Comparison of ENCODE assay signal across 8 mouse cellular contexts in the genomic region with DNA sequence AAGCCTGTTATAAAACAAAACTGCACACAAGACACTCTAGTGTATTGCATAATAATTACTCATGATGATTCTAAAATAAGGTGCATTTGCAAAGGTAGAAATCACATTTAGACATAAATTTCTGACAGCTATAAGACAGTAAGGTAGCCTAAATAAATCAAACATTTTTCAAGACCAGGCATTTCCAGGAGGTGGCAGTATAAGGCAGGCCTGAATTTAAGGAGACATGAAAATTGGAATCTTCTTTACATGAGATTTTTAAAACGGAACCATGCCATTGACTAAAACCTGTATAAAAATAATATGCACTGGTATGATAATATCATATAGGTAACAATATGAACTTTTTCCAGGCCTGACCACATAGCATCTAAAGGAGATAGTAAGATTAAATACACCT.
DNase-seq lines count a peak whose midpoint lies in the region; ATAC-seq and TF ChIP-seq lines count a peak whose summit lies in the region.

No protein-coding gene starts in this region.

- H3K36me3 ChIP-seq in midbrain, embryonic 16.5 days (ENCODE audit: control insufficient read depth, insufficient read depth, low read length), result no peaks in the 10 kb centered on the region

- H3K9me3 ChIP-seq in midbrain, embryonic 16.5 days (replicated peaks; ENCODE audit: control insufficient read depth, low read length, poor library complexity, severe bottlenecking), result no peaks in the 10 kb centered on the region

- WGBS in midbrain, embryonic 16.5 days, result 55% methylated on average over 1 of the region's 1 CpGs

- no peak overlapping the region for H3K9ac ChIP-seq in midbrain, embryonic 16.5 days (ENCODE audit: low read depth, low read length)

- no peak overlapping the region for H3K27ac ChIP-seq in left cerebral cortex, adult 2 months
- no peak overlapping the region for H3K27ac ChIP-seq in midbrain, embryonic 16.5 days (ENCODE audit: low read length)

- H3K4me2 ChIP-seq in midbrain, embryonic 16.5 days (ENCODE audit: low read length), result no peak overlapping the region

- intact Hi-C loops in left cerebral cortex, adult 2 months (cut with DNase I), result loop anchor here (5.0 kb wide), 3 partner anchors 1093 to 1608 kb away; no protein-coding TSS in a partner anchor

- DNase-seq in cerebellum, adult 9-10 months, result peak; percentile 2
- no peak for DNase-seq in cerebellum, adult 11 months
- peak; percentile 10 to 12 for DNase-seq in layer of hippocampus, postnatal 10 days (ENCODE audit: low spot score in 2 of 2)
- DNase-seq in layer of hippocampus, adult 9-11 months, result no peak
- peak; percentile 24 for DNase-seq in CD4-positive, CD25-positive, alpha-beta regulatory T cell, adult 2 months (ENCODE audit: low read depth, low spot score)
- DNase-seq in left cerebral cortex, adult 2 months (ENCODE audit: extremely low spot score in 1 of 2, low spot score in 2 of 2), result peak in 1 of 2 experiments; percentile 13
- no peak for DNase-seq in spleen, postnatal 10 days (ENCODE audit: low spot score in 2 of 2)

- no peaks in the 10 kb centered on the region for H3K4me1 ChIP-seq in midbrain, embryonic 16.5 days (ENCODE audit: control insufficient read depth, insufficient read depth, low read length)

- TF ChIP-seq CTCF in left cerebral cortex, adult 2 months (IDR thresholded peaks at IDR 0.05), result peak; percentile 62

- no peak overlapping the region for H3K4me3 ChIP-seq in left cerebral cortex, adult 2 months
- no peak overlapping the region for H3K4me3 ChIP-seq in midbrain, embryonic 16.5 days (ENCODE audit: low read depth, low read length)

- ATAC-seq in midbrain, embryonic 16.5 days, result no peak

- H3K27me3 ChIP-seq in midbrain, embryonic 16.5 days (ENCODE audit: control insufficient read depth, insufficient read depth, low read depth, low read length), result no peaks in the 10 kb centered on the region

Comparison
In these comparisons a context has a peak if more than half of its experiments do, and no peak if none do; other contexts are left out.
1. DNase-seq: peak in cerebellum, adult 9-10 months (single experiment), layer of hippocampus, postnatal 10 days (2 of 2) and CD4-positive, CD25-positive, alpha-beta regulatory T cell, adult 2 months (single experiment); none in cerebellum, adult 11 months (single experiment), layer of hippocampus, adult 9-11 months (single experiment) and spleen, postnatal 10 days (0 of 2).